Mouse (Mus musculus): ENCODE measurements around the gene Ctbs.

DNA sequence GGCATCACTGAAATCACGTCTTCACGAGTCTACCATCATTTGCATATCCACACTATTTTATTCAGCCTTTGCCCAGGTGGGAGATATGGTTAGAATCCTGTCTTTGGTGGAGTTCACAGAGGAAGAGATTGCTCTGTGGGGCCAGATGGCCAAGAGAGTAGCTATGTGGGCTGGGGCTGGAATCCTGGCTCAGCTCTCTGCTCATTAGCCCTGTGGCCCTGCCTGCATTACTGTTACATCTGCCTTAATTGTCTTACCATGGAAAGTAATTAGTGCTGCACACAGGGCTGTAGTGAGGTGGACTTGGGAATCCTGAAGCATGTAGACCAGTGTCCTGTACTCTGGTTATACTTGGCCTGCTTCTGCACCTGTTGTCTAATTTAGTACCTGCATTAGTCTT is 37.6 kb upstream of the Ctbs start:
- TF ChIP-seq CTCF (IDR thresholded peaks at IDR 0.05; ENCODE audit: borderline replicate concordance, control insufficient read depth, extremely low read depth, insufficient read depth, low read length, poor library complexity) (no peak), POLR2A (IDR thresholded peaks at IDR 0.05; ENCODE audit: control insufficient read depth, extremely low read depth, insufficient read depth, low read length, poor library complexity) (no peak)

Data from thymus, adult 2 months (tissue).